Mouse (Mus musculus) forebrain, embryonic 12.5 days (tissue): Measurements from ENCODE around the gene Laptm5. TPM values are rescaled to one million over a fixed set of nuclear protein-coding genes. Genes with fewer than 3 reads are reported as not detected.

Experiments
- ATAC-seq: fragments of 200-750 bp; cut with Nextera tagmentation; 2 replicates; pipeline ENCODE4 v1.8.0; 2017; ENCODE audit warnings: moderate TSS enrichment; ENCODE audit not compliant: low FRiP score
- H3K27ac ChIP-seq: fragments of 300-500 bp; sonication (generic); 2 replicates; pipeline ENCODE4 v1.5.1; 2016; ENCODE audit warnings: mild to moderate bottlenecking
- H3K27me3 ChIP-seq: fragments of 300-500 bp; sonication (generic); 2 replicates; pipeline ENCODE4 v1.6.1; 2016; ENCODE audit warnings: mild to moderate bottlenecking
- H3K36me3 ChIP-seq: fragments of 300-500 bp; sonication (generic); replicated peaks from 2 replicates; pipeline ENCODE4 v1.6.1; 2016; ENCODE audit warnings: mild to moderate bottlenecking
- H3K4me1 ChIP-seq: fragments of 300-500 bp; sonication (generic); 2 replicates; pipeline ENCODE4 v1.6.1; 2016
- H3K4me2 ChIP-seq: fragments of 300-500 bp; sonication (generic); 2 replicates; pipeline ENCODE4 v1.6.1; 2016; ENCODE audit warnings: mild to moderate bottlenecking, moderate library complexity
- H3K4me3 ChIP-seq: fragments of 300-500 bp; sonication (generic); replicated peaks from 2 replicates; pipeline ENCODE4 v1.5.1; 2016; ENCODE audit warnings: mild to moderate bottlenecking
- H3K9ac ChIP-seq: fragments of 300-500 bp; sonication (generic); 2 replicates; pipeline ENCODE4 v1.6.1; 2016; ENCODE audit warnings: mild to moderate bottlenecking
- H3K9me3 ChIP-seq: fragments of 300-500 bp; sonication (generic); 2 replicates; pipeline ENCODE4 v1.6.1; 2016
- WGBS: fragments of 180-500 bp; shearing (Covaris S2); methylation state at CpG from one replicate; pipeline ENCODE4 v1.1.7; 2016; 5-methylcytosine and 5-hydroxymethylcytosine counted together
- polyA plus RNA-seq: library from polyadenylated mRNA; unstranded; fragments of >200 nt; fragmentation: Nextera tagmentation; extraction: Ambion mirVana; gene quantifications from 2 replicates; pipeline ENCODE4 v1.2.1, GENCODE M21; 2016

The Laptm5 gene
- polyA plus RNA-seq, 1 experiment from 2014 or later, result 16.8 TPM

GRCm38 (mm10) chr4:130882762-130883161 lies 30.2 kb upstream of the Laptm5 start:
- Histone ChIP-seq H3K27ac (no peak overlapping the region), H3K4me2 (no peak overlapping the region), H3K27me3 (peaks cover 14% of the 10 kb centered on the region), H3K4me3 (no peak overlapping the region), H3K9ac (no peak overlapping the region), H3K4me1 (peaks cover 14% of the 10 kb centered on the region), H3K36me3 (no peaks in the 10 kb centered on the region), H3K9me3 (no peaks in the 10 kb centered on the region)
- WGBS, result 79% methylated on average over 15 of the region's 15 CpGs
- ATAC-seq, result no peak

GRCm38 (mm10) chr4:130883820-130884533 lies 28.9 kb upstream of the Laptm5 start:
- WGBS, result 49% methylated on average over 13 of the region's 13 CpGs

GRCm38 (mm10) chr4:130887148-130887745 lies 25.7 kb upstream of the Laptm5 start:
- Histone ChIP-seq H3K27me3 (no peaks in the 10 kb centered on the region), H3K9me3 (no peaks in the 10 kb centered on the region), H3K36me3 (no peaks in the 10 kb centered on the region), H3K27ac (no peak overlapping the region), H3K4me2 (no peak overlapping the region), H3K9ac (peak overlapping the region; percentile 25; the same call in 1 of the 2 replicates), H3K4me1 (peaks cover 8% of the 10 kb centered on the region; the same call in 1 of the 2 replicates), H3K4me3 (no peak overlapping the region)
- no peak for ATAC-seq
- 64% methylated on average over 11 of the region's 11 CpGs for WGBS

More at GRCm38 (mm10) chr4:130883820-130884533, 28.9 kb upstream of the Laptm5 start:
- H3K9me3 ChIP-seq, result no peaks in the 10 kb centered on the region
- peak; percentile 30; the same call in 1 of the 2 replicates for ATAC-seq
- H3K27me3 ChIP-seq, result peaks cover 13% of the 10 kb centered on the region
- H3K36me3 ChIP-seq, result no peaks in the 10 kb centered on the region
- H3K9ac ChIP-seq, result no peak overlapping the region
- H3K4me1 ChIP-seq, result peaks cover 8% of the 10 kb centered on the region; the same call in 1 of the 2 replicates
- 0 out of 2 replicates have a peak overlapping the region, but pooled peaks have one; percentile 20 for H3K27ac ChIP-seq
- no peak overlapping the region for H3K4me2 ChIP-seq
- no peak overlapping the region for H3K4me3 ChIP-seq

- Histone ChIP-seq H3K4me2 (no peak overlapping the region), H3K4me1 (peaks cover 6% of the 10 kb centered on the region; the same call in 1 of the 2 replicates), H3K9me3 (no peaks in the 10 kb centered on the region), H3K36me3 (no peaks in the 10 kb centered on the region), H3K27ac (no peak overlapping the region), H3K4me3 (no peak overlapping the region), H3K27me3 (0 out of 2 replicates have a peak, but pooled peaks cover 5% of the 10 kb centered on the region), H3K9ac (no peak overlapping the region)
- WGBS, result 62% methylated on average over 10 of the region's 11 CpGs
- no peak for ATAC-seq
Observed at GRCm38 (mm10) chr4:130889777-130890510, 23.0 kb upstream of the Laptm5 start.

GRCm38 (mm10) chr4:130890511-130890840 lies 22.4 kb upstream of the Laptm5 start:
- Histone ChIP-seq H3K4me1 (peaks cover 6% of the 10 kb centered on the region; the same call in 1 of the 2 replicates), H3K4me3 (no peak overlapping the region), H3K9me3 (no peaks in the 10 kb centered on the region), H3K36me3 (no peaks in the 10 kb centered on the region), H3K27ac (no peak overlapping the region), H3K4me2 (no peak overlapping the region), H3K27me3 (0 out of 2 replicates have a peak, but pooled peaks cover 5% of the 10 kb centered on the region), H3K9ac (no peak overlapping the region)
- no peak for ATAC-seq

GRCm38 (mm10) chr4:130892001-130892587 lies 20.8 kb upstream of the Laptm5 start:
- Histone ChIP-seq H3K27me3 (0 out of 2 replicates have a peak, but pooled peaks cover 5% of the 10 kb centered on the region), H3K4me1 (peaks cover 6% of the 10 kb centered on the region; the same call in 1 of the 2 replicates), H3K4me2 (no peak overlapping the region), H3K36me3 (no peaks in the 10 kb centered on the region), H3K4me3 (no peak overlapping the region), H3K9me3 (no peaks in the 10 kb centered on the region), H3K27ac (no peak overlapping the region), H3K9ac (no peak overlapping the region)
- 0 out of 2 replicates have a peak, but pooled peaks have one; percentile 41 for ATAC-seq
- WGBS, result 42% methylated on average over 17 of the region's 17 CpGs

- ATAC-seq, result no peak
- no peaks in the 10 kb centered on the region for H3K4me1 ChIP-seq
- 65% methylated on average over 5 of the region's 5 CpGs for WGBS
- H3K36me3 ChIP-seq, result no peaks in the 10 kb centered on the region
- no peak overlapping the region for H3K4me3 ChIP-seq
- H3K9ac ChIP-seq, result no peak overlapping the region
- H3K4me2 ChIP-seq, result no peak overlapping the region
- H3K9me3 ChIP-seq, result no peaks in the 10 kb centered on the region
- 0 out of 2 replicates have a peak, but pooled peaks cover 5% of the 10 kb centered on the region for H3K27me3 ChIP-seq
- H3K27ac ChIP-seq, result no peak overlapping the region
Observed at GRCm38 (mm10) chr4:130893688-130894087, 19.2 kb upstream of the Laptm5 start.

- ATAC-seq, result no peak
Observed at GRCm38 (mm10) chr4:130895701-130896100, 17.2 kb upstream of the Laptm5 start.

GRCm38 (mm10) chr4:130896372-130896771 lies 16.6 kb upstream of the Laptm5 start:
- Histone ChIP-seq H3K4me3 (no peak overlapping the region), H3K9ac (no peak overlapping the region), H3K27ac (no peak overlapping the region), H3K36me3 (no peaks in the 10 kb centered on the region), H3K9me3 (no peaks in the 10 kb centered on the region), H3K4me2 (no peak overlapping the region), H3K27me3 (0 out of 2 replicates have a peak, but pooled peaks cover 5% of the 10 kb centered on the region), H3K4me1 (no peaks in the 10 kb centered on the region)
- 68% methylated on average over 2 of the region's 2 CpGs for WGBS
- ATAC-seq, result no peak

More at GRCm38 (mm10) chr4:130895701-130896100, 17.2 kb upstream of the Laptm5 start:
- Histone ChIP-seq H3K27me3 (0 out of 2 replicates have a peak, but pooled peaks cover 5% of the 10 kb centered on the region), H3K4me3 (no peak overlapping the region), H3K9me3 (no peaks in the 10 kb centered on the region), H3K4me2 (no peak overlapping the region), H3K27ac (no peak overlapping the region), H3K36me3 (no peaks in the 10 kb centered on the region), H3K4me1 (no peaks in the 10 kb centered on the region), H3K9ac (no peak overlapping the region)
- 91% methylated on average over 6 of the region's 6 CpGs for WGBS

GRCm38 (mm10) chr4:130899383-130899781 lies 13.5 kb upstream of the Laptm5 start:
- Histone ChIP-seq H3K4me2 (no peak overlapping the region), H3K4me3 (no peak overlapping the region), H3K36me3 (no peaks in the 10 kb centered on the region), H3K4me1 (peaks cover 11% of the 10 kb centered on the region; the same call in 1 of the 2 replicates), H3K9ac (no peak overlapping the region), H3K27me3 (no peaks in the 10 kb centered on the region), H3K27ac (no peak overlapping the region), H3K9me3 (no peaks in the 10 kb centered on the region)
- ATAC-seq, result no peak
- 86% methylated on average over 2 of the region's 3 CpGs for WGBS

- no peaks in the 10 kb centered on the region for H3K36me3 ChIP-seq
- no peak overlapping the region for H3K9ac ChIP-seq
- H3K4me1 ChIP-seq, result peaks cover 16% of the 10 kb centered on the region; the same call in 1 of the 2 replicates
- no peak for ATAC-seq
- H3K4me3 ChIP-seq, result no peak overlapping the region
- no peak overlapping the region for H3K27ac ChIP-seq
- no peaks in the 10 kb centered on the region for H3K27me3 ChIP-seq
- no peak overlapping the region for H3K4me2 ChIP-seq
- no peaks in the 10 kb centered on the region for H3K9me3 ChIP-seq
- WGBS, result 82% methylated on average over 6 of the region's 6 CpGs
Observed at GRCm38 (mm10) chr4:130899782-130900427, 13.0 kb upstream of the Laptm5 start.
